Mouse (Mus musculus) bone marrow macrophage, adult 2 months (primary cell): ENCODE data around the gene Stoml1.

Source experiments
- CTCF ChIP-seq: IDR thresholded peaks from 2 replicates; pipeline ENCODE4 v1.5.1; 2012; ENCODE audit warnings: low read depth, mild to moderate bottlenecking, low read length, moderate library complexity
- POLR2A ChIP-seq: IDR thresholded peaks from 2 replicates; pipeline ENCODE4 v1.6.1; 2012; ENCODE audit warnings: mild to moderate bottlenecking, low read depth, low read length, borderline replicate concordance

GRCm38 (mm10) chr9:58278821-58279723 is 26.1 kb downstream of the Stoml1 start:
- TF ChIP-seq POLR2A (no peak), CTCF (no peak)
